Mouse (Mus musculus) urinary bladder, postnatal 14 days (tissue): Measurements from ENCODE around the gene Sox6.
A peak's percentile ranks its signal among the peaks of the same experiment; 100 is the strongest.

Experiments
- DNase-seq: peaks from one replicate; pipeline ENCODE4 v3.0.0; 2021; ENCODE audit warnings: low spot score

The Sox6 gene

GRCm38 (mm10) chr7:115550197-115550804, 488.3 kb downstream of the Sox6 start:
- DNase-seq: no peak

GRCm38 (mm10) chr7:115549670-115550069, 488.9 kb downstream of the Sox6 start:
- no peak for DNase-seq

GRCm38 (mm10) chr7:115545585-115546374, 492.8 kb downstream of the Sox6 start:
- no peak for DNase-seq

- DNase-seq: no peak
Measured at GRCm38 (mm10) chr7:115543596-115543995, 495.0 kb downstream of the Sox6 start.

GRCm38 (mm10) chr7:115540261-115540660, 498.3 kb downstream of the Sox6 start:
- DNase-seq: no peak

- no peak for DNase-seq
Measured at GRCm38 (mm10) chr7:115539003-115539402, 499.6 kb downstream of the Sox6 start.

- no peak for DNase-seq
Measured at GRCm38 (mm10) chr7:115537636-115538035, 501.0 kb downstream of the Sox6 start.

- DNase-seq: no peak
Measured at GRCm38 (mm10) chr7:115536521-115536920, 502.1 kb downstream of the Sox6 start.

- DNase-seq: no peak
Measured at GRCm38 (mm10) chr7:115531875-115532274, 506.7 kb downstream of the Sox6 start.

GRCm38 (mm10) chr7:115531217-115531616, 507.4 kb downstream of the Sox6 start:
- no peak for DNase-seq

GRCm38 (mm10) chr7:115517701-115518100, 520.9 kb downstream of the Sox6 start:
- DNase-seq: no peak

- DNase-seq: no peak
Measured at GRCm38 (mm10) chr7:115513681-115514080, 524.9 kb downstream of the Sox6 start.

GRCm38 (mm10) chr7:115511777-115512176, 526.8 kb downstream of the Sox6 start:
- DNase-seq: no peak

- no peak for DNase-seq
Measured at GRCm38 (mm10) chr7:115511091-115511490, 527.5 kb downstream of the Sox6 start.

GRCm38 (mm10) chr7:115510045-115510444, 528.6 kb downstream of the Sox6 start:
- no peak for DNase-seq

- no peak for DNase-seq
Measured at GRCm38 (mm10) chr7:115506385-115506784, 532.2 kb downstream of the Sox6 start.

- DNase-seq: no peak
Measured at GRCm38 (mm10) chr7:115501497-115501896, 537.1 kb downstream of the Sox6 start.

- DNase-seq: no peak
Measured at GRCm38 (mm10) chr7:115500825-115501224, 537.8 kb downstream of the Sox6 start.

- peak; percentile 18 for DNase-seq
Measured at GRCm38 (mm10) chr7:115500170-115500569, 538.4 kb downstream of the Sox6 start.

GRCm38 (mm10) chr7:115491721-115492120, 546.9 kb downstream of the Sox6 start:
- DNase-seq: no peak

- no peak for DNase-seq
Measured at GRCm38 (mm10) chr7:115489608-115490007, 549.0 kb downstream of the Sox6 start.

GRCm38 (mm10) chr7:115486431-115486830, 552.2 kb downstream of the Sox6 start:
- DNase-seq: no peak

GRCm38 (mm10) chr7:115485664-115486409, 552.8 kb downstream of the Sox6 start:
- no peak for DNase-seq
